Mouse (Mus musculus): ENCODE data around the gene Ap3b2. TPM values are rescaled to one million over a fixed set of nuclear protein-coding genes. Genes with fewer than 3 reads are reported as not detected.

Gene Ap3b2
- polyA plus RNA-seq, 1 experiment from 2014 or later, result 120 TPM

DNA sequence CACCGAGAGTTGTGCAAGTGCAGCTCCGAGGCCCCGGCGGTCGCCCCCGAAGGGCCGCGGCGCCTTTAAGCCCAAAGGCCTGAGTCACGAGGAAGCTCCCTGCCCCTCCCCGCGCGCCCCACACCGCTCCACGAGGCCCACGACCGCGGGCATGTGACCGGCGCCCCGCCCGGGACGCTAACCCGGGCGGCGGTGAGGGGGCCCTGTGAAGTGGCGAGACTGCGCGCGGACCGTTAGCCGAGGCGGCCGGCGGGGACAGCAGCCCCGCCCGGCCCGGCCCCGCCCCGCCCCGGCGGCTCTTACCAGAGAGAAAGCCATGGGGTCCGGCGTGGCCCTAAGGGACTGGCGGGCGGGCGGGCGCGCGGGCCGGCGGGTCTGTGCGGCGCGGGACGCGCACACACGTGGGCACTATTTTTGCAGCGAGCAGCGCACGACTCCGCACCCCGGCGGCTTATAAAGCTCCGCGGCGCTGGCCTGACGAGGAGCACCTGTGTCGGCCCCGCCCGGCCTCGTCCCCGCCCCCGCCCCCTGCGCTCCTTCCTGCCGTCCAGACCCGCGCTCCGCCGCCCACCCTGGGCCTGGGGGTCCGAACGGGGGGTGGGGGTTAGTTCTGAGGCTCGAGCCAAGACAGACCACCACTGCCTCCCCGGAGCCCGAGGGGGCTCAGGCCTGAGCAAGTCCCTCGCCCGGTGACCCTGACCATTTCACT is 39.2 kb downstream of the Ap3b2 start:
- Histone ChIP-seq H3K4me3 (replicated peaks; ENCODE audit: low read length) (peak overlapping the region; percentile 59), H3K9ac (peak overlapping the region; percentile 60), H3K27me3 (ENCODE audit: control insufficient read depth, insufficient read depth, low read length) (peaks cover 78% of the 10 kb centered on the region), H3K4me2 (replicated peaks) (peak overlapping the region; percentile 95), H3K36me3 (replicated peaks; ENCODE audit: control insufficient read depth, insufficient read depth) (no peaks in the 10 kb centered on the region; the same call in 1 of the 2 replicates), H3K4me1 (replicated peaks; ENCODE audit: control insufficient read depth, insufficient read depth, low read length) (peaks cover 16% of the 10 kb centered on the region), H3K27ac (no peak overlapping the region), H3K9me3 (ENCODE audit: control insufficient read depth, low read length) (no peaks in the 10 kb centered on the region)
- ATAC-seq (ENCODE audit: low FRiP score), result peak; percentile 61
- DNase-seq (ENCODE audit: low spot score), result peak; percentile 27
- WGBS, result under 1% methylated on average over 74 of the region's 87 CpGs

- peak overlapping the region; percentile 95 for H3K4me2 ChIP-seq (replicated peaks)
- H3K27ac ChIP-seq, result no peak overlapping the region
- H3K27me3 ChIP-seq (ENCODE audit: control insufficient read depth, insufficient read depth, low read length), result peaks cover 78% of the 10 kb centered on the region
- WGBS, result 4% methylated on average over 82 of the region's 84 CpGs
- peak overlapping the region; percentile 59 for H3K4me3 ChIP-seq (replicated peaks; ENCODE audit: low read length)
- DNase-seq (ENCODE audit: low spot score) (peak; percentile 27), ATAC-seq (ENCODE audit: low FRiP score) (peak; percentile 55; the same call in 1 of the 2 replicates)
- peak overlapping the region; percentile 60 for H3K9ac ChIP-seq
- H3K4me1 ChIP-seq (replicated peaks; ENCODE audit: control insufficient read depth, insufficient read depth, low read length), result peaks cover 16% of the 10 kb centered on the region
- no peaks in the 10 kb centered on the region for H3K36me3 ChIP-seq (replicated peaks; ENCODE audit: control insufficient read depth, insufficient read depth)
- no peaks in the 10 kb centered on the region for H3K9me3 ChIP-seq (ENCODE audit: control insufficient read depth, low read length)
Observed at GRCm38 (mm10) chr7:81453443-81454274, 40.1 kb downstream of the Ap3b2 start.

DNA sequence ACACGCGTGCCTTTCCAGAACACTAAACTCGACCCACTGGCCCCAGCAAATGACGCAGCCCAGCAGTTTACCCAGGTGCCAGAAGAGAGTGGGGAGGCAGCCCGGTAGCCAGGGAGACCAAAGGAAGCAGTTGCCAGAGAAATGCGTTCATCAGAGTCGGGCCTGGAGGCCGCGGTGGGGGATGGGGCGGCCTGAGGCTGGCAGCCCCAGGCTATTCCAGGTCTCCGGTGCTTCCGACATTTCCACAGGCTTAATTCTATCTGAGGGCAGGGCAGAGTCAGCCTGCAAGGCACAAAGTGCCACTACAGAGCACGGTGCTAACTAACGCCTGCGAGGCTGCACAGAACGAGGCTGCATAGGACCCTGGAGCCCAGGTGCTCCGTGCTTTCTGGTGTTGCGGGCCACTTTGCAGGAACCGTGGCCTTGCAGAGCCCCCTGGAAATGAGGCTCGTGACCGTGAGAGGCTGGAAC is 40.7 kb downstream of the Ap3b2 start:
- H3K4me2 ChIP-seq (replicated peaks), result peak overlapping the region; percentile 95
- H3K27ac ChIP-seq, result no peak overlapping the region
- H3K36me3 ChIP-seq (replicated peaks; ENCODE audit: control insufficient read depth, insufficient read depth), result no peaks in the 10 kb centered on the region
- peak; percentile 60 for DNase-seq (ENCODE audit: low spot score)
- H3K4me3 ChIP-seq (replicated peaks; ENCODE audit: low read length), result peak overlapping the region; percentile 59
- no peaks in the 10 kb centered on the region for H3K9me3 ChIP-seq (ENCODE audit: control insufficient read depth, low read length)
- peaks cover 73% of the 10 kb centered on the region for H3K27me3 ChIP-seq (ENCODE audit: control insufficient read depth, insufficient read depth, low read length)
- ATAC-seq (ENCODE audit: low FRiP score), result peak; percentile 58; the same call in 1 of the 2 replicates
- peak overlapping the region; percentile 11; the same call in 1 of the 2 replicates for H3K9ac ChIP-seq
- H3K4me1 ChIP-seq (replicated peaks; ENCODE audit: control insufficient read depth, insufficient read depth, low read length), result peaks cover 16% of the 10 kb centered on the region
- 5% methylated on average over 21 of the region's 21 CpGs for WGBS

MicroRNA genes within 50 kb of the gene (microRNA counts, 519-probe panel; counts per million panel counts)
- microRNA mmu-miR-1839-3p (not detected), microRNA mmu-miR-1839-5p (4,076 counts per million, percentile 30 among the panel's probes with 10 or more counts)

Other genes with a start within 250 kb of the Ap3b2 start
- gene Rps17, start 148.7 kb downstream of the Ap3b2 start, polyA plus RNA-seq (2014; fragmentation: Nextera tagmentation; extraction: Ambion mirVana), result 653 and 807 TPM in 2 replicates
- 5.9 and 6.2 TPM in 2 replicates for gene Cpeb1, start 38.5 kb downstream of the Ap3b2 start, polyA plus RNA-seq (2014; fragmentation: Nextera tagmentation; extraction: Ambion mirVana)
- not detected in 2 replicates for gene BC048679, start 4.4 kb upstream of the Ap3b2 start, polyA plus RNA-seq (2014; fragmentation: Nextera tagmentation; extraction: Ambion mirVana)
- gene Fsd2, start 73.0 kb upstream of the Ap3b2 start, polyA plus RNA-seq (2014; fragmentation: Nextera tagmentation; extraction: Ambion mirVana), result 0.10 and 0.21 TPM in 2 replicates
- gene Whamm, start 77.3 kb upstream of the Ap3b2 start, polyA plus RNA-seq (2014; fragmentation: Nextera tagmentation; extraction: Ambion mirVana), result 8.5 and 9.9 TPM in 2 replicates
- 25.7 and 27.8 TPM in 2 replicates for gene Homer2, start 213.6 kb upstream of the Ap3b2 start, polyA plus RNA-seq (2014; fragmentation: Nextera tagmentation; extraction: Ambion mirVana)